Mouse (Mus musculus) heart, postnatal 10 days (tissue): ENCODE measurements around the gene Efcab2. TPM values are rescaled to one million over a fixed set of nuclear protein-coding genes. Genes with fewer than 3 reads are reported as not detected.

Experiments
- DNase-seq, 2 experiments: peaks; one replicate each; pipeline ENCODE4 v3.0.0; 2021
- intact Hi-C: fragments of 180-260 bp; cut with DNase I; formaldehyde crosslinking; loops from one replicate; pipeline ENCODE4 v1.15.1; 2025
- total RNA-seq, 2 experiments: library from RNA; stranded (reverse); gene quantifications; 2 replicates each; pipeline ENCODE4 v1.2.3; 2021

Gene Efcab2
- total RNA-seq, 2 experiments from 2014 or later, result 25.3 to 27.8 TPM

GRCm38 (mm10) chr1:178467594-178467993 is 61.7 kb downstream of the Efcab2 start:
- DNase-seq, result no peak
- intact Hi-C loops, result loop anchor here (10.0 kb wide), 1 partner anchor 523 kb away; no protein-coding TSS in a partner anchor

- intact Hi-C loops, result loop anchor here (10.0 kb wide), 1 partner anchor 523 kb away; no protein-coding TSS in a partner anchor
- peak in 1 of 2 experiments; percentile 57 for DNase-seq
Measured at GRCm38 (mm10) chr1:178468280-178468679, 62.4 kb downstream of the Efcab2 start.

GRCm38 (mm10) chr1:178483854-178484253 is 78.0 kb downstream of the Efcab2 start:
- DNase-seq, result no peak
- intact Hi-C loops, result no loop called here

GRCm38 (mm10) chr1:178485138-178485867 is 79.4 kb downstream of the Efcab2 start:
- intact Hi-C loops, result no loop called here
- DNase-seq, result no peak

GRCm38 (mm10) chr1:178485868-178486220 is 80.0 kb downstream of the Efcab2 start:
- DNase-seq, result no peak
- intact Hi-C loops, result no loop called here

GRCm38 (mm10) chr1:178486828-178487227 is 80.9 kb downstream of the Efcab2 start:
- peak; percentile 27 to 30 for DNase-seq
- intact Hi-C loops, result no loop called here

GRCm38 (mm10) chr1:178489127-178489526 is 83.2 kb downstream of the Efcab2 start:
- DNase-seq, result no peak
- intact Hi-C loops, result no loop called here

GRCm38 (mm10) chr1:178491733-178492132 is 85.8 kb downstream of the Efcab2 start:
- intact Hi-C loops, result no loop called here
- no peak for DNase-seq

- intact Hi-C loops, result no loop called here
- no peak for DNase-seq
Measured at GRCm38 (mm10) chr1:178492493-178492892, 86.6 kb downstream of the Efcab2 start.

GRCm38 (mm10) chr1:178496186-178496585 is 90.3 kb downstream of the Efcab2 start:
- no peak for DNase-seq
- intact Hi-C loops, result no loop called here

GRCm38 (mm10) chr1:178496841-178497240 is 91.0 kb downstream of the Efcab2 start:
- DNase-seq, result peak; percentile 41 to 58
- intact Hi-C loops, result no loop called here

GRCm38 (mm10) chr1:178506938-178507337 is 101.1 kb downstream of the Efcab2 start:
- no peak for DNase-seq
- intact Hi-C loops, result no loop called here

- intact Hi-C loops, result no loop called here
- DNase-seq, result no peak
Measured at GRCm38 (mm10) chr1:178512323-178513031, 106.6 kb downstream of the Efcab2 start.

- DNase-seq, result no peak
- intact Hi-C loops, result no loop called here
Measured at GRCm38 (mm10) chr1:178513954-178514353, 108.1 kb downstream of the Efcab2 start.

- DNase-seq, result no peak
- intact Hi-C loops, result no loop called here
Measured at GRCm38 (mm10) chr1:178515839-178516238, 110.0 kb downstream of the Efcab2 start.

GRCm38 (mm10) chr1:178522389-178522788 is 116.5 kb downstream of the Efcab2 start:
- intact Hi-C loops, result no loop called here
- DNase-seq, result peak; percentile 21 to 34

- intact Hi-C loops, result no loop called here
- DNase-seq, result no peak
Measured at GRCm38 (mm10) chr1:178523152-178523551, 117.3 kb downstream of the Efcab2 start.

GRCm38 (mm10) chr1:178527185-178527546 is 121.3 kb downstream of the Efcab2 start:
- peak; percentile 75 to 85 for DNase-seq
- intact Hi-C loops, result loop anchor here (1.0 to 5.0 kb wide), 4 partner anchors 310 to 706 kb away; no protein-coding TSS in a partner anchor

GRCm38 (mm10) chr1:178527547-178528361 is 121.9 kb downstream of the Efcab2 start:
- intact Hi-C loops, result loop anchor here (1.0 to 5.0 kb wide), 5 partner anchors 310 to 949 kb away; no protein-coding TSS in a partner anchor
- DNase-seq, result peak; percentile 52 to 65

- peak; percentile 65 for DNase-seq
Measured at GRCm38 (mm10) chr1:178528431-178529351, 122.8 kb downstream of the Efcab2 start, which contains the start of gene Kif26b. Kif26b (plus strand) TSS chr1:178529125.

More at GRCm38 (mm10) chr1:178528431-178529351, 122.8 kb downstream of the Efcab2 start, which contains the start of gene Kif26b:
- intact Hi-C loops, result loop anchor here (2.0 to 5.0 kb wide), 2 partner anchors 309 to 948 kb away; no protein-coding TSS in a partner anchor
